Mouse (Mus musculus) intestine, embryonic 15.5 days (tissue): Measurements from ENCODE around the gene Ip6k1. TPM values are rescaled to one million over a fixed set of nuclear protein-coding genes. Genes with fewer than 3 reads are reported as not detected.

Source experiments
- ATAC-seq: fragments of 200-750 bp; cut with Nextera tagmentation; 2 replicates; pipeline ENCODE4 v1.8.0; 2017; ENCODE audit warnings: moderate TSS enrichment, moderate library complexity
- H3K27ac ChIP-seq: fragments of 300-500 bp; sonication (generic); 2 replicates; pipeline ENCODE4 v1.5.1; 2015; ENCODE audit warnings: mild to moderate bottlenecking, inconsistent platforms
- H3K27me3 ChIP-seq: fragments of 300-500 bp; sonication (generic); replicated peaks from 2 replicates; pipeline ENCODE4 v1.6.1; 2015; ENCODE audit warnings: inconsistent platforms
- H3K36me3 ChIP-seq: fragments of 300-500 bp; sonication (generic); 2 replicates; pipeline ENCODE4 v1.6.1; 2015; ENCODE audit warnings: inconsistent platforms
- H3K4me1 ChIP-seq: fragments of 300-500 bp; sonication (generic); replicated peaks from 2 replicates; pipeline ENCODE4 v1.6.1; 2015; ENCODE audit warnings: inconsistent platforms
- H3K4me2 ChIP-seq: fragments of 300-500 bp; sonication (generic); replicated peaks from 2 replicates; pipeline ENCODE4 v1.6.1; 2015; ENCODE audit warnings: mild to moderate bottlenecking, inconsistent platforms
- H3K4me3 ChIP-seq: fragments of 300-500 bp; sonication (generic); replicated peaks from 2 replicates; pipeline ENCODE4 v1.5.1; 2015; ENCODE audit warnings: inconsistent platforms
- H3K9ac ChIP-seq: fragments of 300-500 bp; sonication (generic); 2 replicates; pipeline ENCODE4 v1.6.1; 2015; ENCODE audit warnings: inconsistent platforms
- H3K9me3 ChIP-seq: fragments of 300-500 bp; sonication (generic); 2 replicates; pipeline ENCODE4 v1.6.1; 2016; ENCODE audit warnings: inconsistent platforms
- WGBS: fragments of 180-500 bp; shearing (Covaris S2); methylation state at CpG from one replicate; pipeline ENCODE4 v1.1.7; 2015; 5-methylcytosine and 5-hydroxymethylcytosine counted together
- polyA plus RNA-seq: library from polyadenylated mRNA; unstranded; fragments of >200 nt; fragmentation: Nextera tagmentation; extraction: Ambion mirVana; gene quantifications from 2 replicates; pipeline ENCODE4 v1.2.1, GENCODE M21; 2015

Ip6k1 gene
- polyA plus RNA-seq, 1 experiment from 2014 or later, result 41.7 TPM

GRCm38 (mm10) chr9:107984754-107985055 lies 17.6 kb upstream of the Ip6k1 start:
- peak overlapping the region; percentile 87 for H3K4me2 ChIP-seq
- H3K4me3 ChIP-seq, result peak overlapping the region; percentile 79
- peak overlapping the region; percentile 99 for H3K27ac ChIP-seq
- 45% methylated on average over 9 of the region's 9 CpGs for WGBS
- ATAC-seq, result no peak
- peaks cover 42% of the 10 kb centered on the region for H3K4me1 ChIP-seq
- H3K9me3 ChIP-seq, result no peaks in the 10 kb centered on the region
- no peaks in the 10 kb centered on the region for H3K27me3 ChIP-seq
- H3K36me3 ChIP-seq, result no peaks in the 10 kb centered on the region
- peak overlapping the region; percentile 77 for H3K9ac ChIP-seq

DNA sequence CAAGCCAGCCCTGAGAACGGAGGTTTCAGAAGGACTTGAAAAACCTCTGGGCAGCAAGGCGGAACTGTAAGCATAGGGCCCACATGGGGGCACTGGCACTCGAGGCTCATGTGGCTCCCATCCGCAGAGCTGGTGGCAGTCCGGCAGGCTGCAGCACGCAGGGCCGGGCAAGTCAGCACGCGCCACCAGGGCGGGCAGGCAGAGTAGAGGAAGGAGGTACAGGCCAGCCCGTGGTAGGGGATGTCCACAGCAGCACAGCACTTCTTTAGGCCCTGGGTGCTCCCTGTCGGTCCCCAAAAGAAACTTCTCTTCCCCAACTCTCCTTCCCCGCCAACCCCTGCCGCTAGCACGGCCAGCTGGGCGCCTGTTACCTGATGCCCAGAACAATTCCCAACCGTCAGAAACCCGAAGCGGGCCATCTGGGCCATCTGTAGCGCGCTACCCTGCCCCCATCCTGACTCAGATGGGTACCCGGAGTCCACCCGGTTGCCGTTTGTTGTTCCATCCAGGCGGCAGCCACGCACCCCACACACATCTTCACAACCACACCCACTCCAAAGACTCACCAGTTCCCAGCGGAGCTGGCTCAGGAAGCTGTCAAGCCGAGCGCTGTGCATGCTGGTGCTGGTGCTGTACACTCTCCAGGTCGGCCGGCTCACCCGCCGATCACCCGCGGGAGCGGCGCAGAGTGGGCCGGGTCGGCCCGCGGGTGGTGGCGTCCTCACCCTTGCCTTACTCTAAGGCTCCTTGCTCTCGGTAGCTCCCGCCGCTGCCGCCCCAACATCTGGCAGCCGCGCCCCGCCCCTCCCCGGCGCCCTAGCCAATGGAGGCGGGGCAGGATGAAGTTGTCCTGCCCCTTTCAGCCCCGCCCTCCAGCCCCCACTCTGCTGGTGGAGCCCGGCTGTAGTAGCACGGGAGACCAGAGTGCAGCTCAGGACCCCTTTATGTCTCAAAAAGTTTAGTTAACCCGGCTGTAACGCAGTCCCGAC lies 16.9 kb upstream of the Ip6k1 start, which contains the start of gene Inka1:
Inka1 (minus strand) TSS at position 749 of the 989 bp plus-strand sequence.
- Histone ChIP-seq H3K36me3 (no peaks in the 10 kb centered on the region), H3K4me2 (peak within 1 kb of the TSS; percentile 87), H3K4me3 (peak within 1 kb of the TSS; percentile 79), H3K9me3 (no peaks in the 10 kb centered on the region), H3K27me3 (no peaks in the 10 kb centered on the region), H3K4me1 (peaks cover 42% of the 10 kb centered on the region), H3K9ac (peak within 1 kb of the TSS; percentile 77), H3K27ac (peak within 1 kb of the TSS; percentile 99)
- under 1% methylated on average over 58 of the region's 58 CpGs for WGBS
- ATAC-seq, result peak; percentile 81

DNA sequence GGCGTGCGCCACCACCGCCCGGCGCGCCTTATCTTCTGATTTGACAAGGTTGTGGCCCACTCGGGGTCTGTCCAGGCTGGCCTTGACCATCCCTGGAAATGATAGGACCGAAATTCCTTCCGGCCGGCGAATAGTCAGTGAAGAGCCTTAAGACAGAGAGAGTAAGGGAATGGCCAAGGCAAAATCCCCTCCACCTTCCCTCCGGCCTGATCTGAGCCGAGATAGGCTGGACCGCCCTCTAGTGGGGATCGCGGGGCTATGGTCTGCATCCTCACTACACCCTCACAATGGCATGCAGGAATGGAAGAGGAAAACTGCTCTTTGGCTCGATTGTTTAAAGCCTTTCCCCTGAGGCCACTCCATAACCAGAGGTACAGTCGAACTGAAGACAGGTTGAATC lies 15.9 kb upstream of the Ip6k1 start:
- Histone ChIP-seq H3K9ac (no peak overlapping the region), H3K9me3 (no peaks in the 10 kb centered on the region), H3K4me3 (peak overlapping the region; percentile 79), H3K36me3 (no peaks in the 10 kb centered on the region), H3K4me2 (peak overlapping the region; percentile 87), H3K4me1 (peaks cover 33% of the 10 kb centered on the region), H3K27me3 (no peaks in the 10 kb centered on the region), H3K27ac (peak overlapping the region; percentile 99)
- WGBS, result 3% methylated on average over 18 of the region's 18 CpGs
- peak; percentile 58 for ATAC-seq

- Histone ChIP-seq H3K4me3 (no peak overlapping the region), H3K27me3 (no peaks in the 10 kb centered on the region), H3K9ac (no peak overlapping the region), H3K27ac (no peak overlapping the region), H3K4me2 (no peak overlapping the region), H3K36me3 (no peaks in the 10 kb centered on the region), H3K9me3 (no peaks in the 10 kb centered on the region), H3K4me1 (peaks cover 20% of the 10 kb centered on the region; the same call in 1 of the 2 replicates)
- ATAC-seq, result no peak
- 66% methylated on average over 3 of the region's 3 CpGs for WGBS
Observed at GRCm38 (mm10) chr9:107987950-107988349, 14.4 kb upstream of the Ip6k1 start.

GRCm38 (mm10) chr9:107992197-107992596 lies 10.1 kb upstream of the Ip6k1 start, which contains the start of gene Cdhr4:
TSS of gene Cdhr4 (plus strand) at chr9:107992497.
- no peaks in the 10 kb centered on the region for H3K4me1 ChIP-seq
- H3K9me3 ChIP-seq, result no peaks in the 10 kb centered on the region
- no peak within 1 kb of the TSS for H3K4me2 ChIP-seq
- no peak within 1 kb of the TSS for H3K4me3 ChIP-seq
- no peak within 1 kb of the TSS for H3K27ac ChIP-seq
- no peaks in the 10 kb centered on the region for H3K27me3 ChIP-seq
- no peak within 1 kb of the TSS for H3K9ac ChIP-seq
- ATAC-seq, result no peak
- WGBS, result 72% methylated on average over 2 of the region's 2 CpGs
- no peaks in the 10 kb centered on the region for H3K36me3 ChIP-seq

DNA sequence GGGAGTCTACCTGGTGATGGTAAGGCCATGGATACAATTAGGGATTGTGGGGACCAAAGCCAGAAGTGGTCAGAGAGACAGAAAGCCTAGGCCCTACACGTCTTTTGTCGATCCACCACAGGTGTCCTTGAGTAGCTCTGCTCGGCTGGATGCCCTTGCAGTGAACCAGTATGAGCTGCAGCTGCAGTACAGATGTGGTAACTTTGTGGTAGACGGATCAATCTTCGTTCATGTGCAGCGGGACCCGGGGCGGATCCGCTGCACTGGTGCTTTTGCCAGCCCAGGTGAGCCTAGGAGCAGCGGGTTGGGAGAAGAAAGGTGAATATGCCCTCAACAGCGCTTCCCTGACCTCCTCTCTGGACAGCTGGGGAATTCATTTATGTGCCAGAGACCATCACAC lies 9.3 kb upstream of the Ip6k1 start:
- WGBS, result 87% methylated on average over 11 of the region's 11 CpGs
- H3K9ac ChIP-seq, result no peak overlapping the region
- no peaks in the 10 kb centered on the region for H3K36me3 ChIP-seq
- no peak overlapping the region for H3K27ac ChIP-seq
- ATAC-seq, result no peak
- no peak overlapping the region for H3K4me2 ChIP-seq
- H3K4me1 ChIP-seq, result no peaks in the 10 kb centered on the region
- H3K4me3 ChIP-seq, result no peak overlapping the region
- no peaks in the 10 kb centered on the region for H3K27me3 ChIP-seq
- H3K9me3 ChIP-seq, result no peaks in the 10 kb centered on the region

- Histone ChIP-seq H3K27me3 (no peaks in the 10 kb centered on the region), H3K27ac (no peak overlapping the region), H3K4me3 (no peak overlapping the region), H3K4me2 (no peak overlapping the region), H3K9ac (no peak overlapping the region), H3K36me3 (no peaks in the 10 kb centered on the region), H3K9me3 (no peaks in the 10 kb centered on the region), H3K4me1 (no peaks in the 10 kb centered on the region)
- ATAC-seq, result no peak
- WGBS, result 46% methylated on average over 2 of the region's 2 CpGs
Observed at GRCm38 (mm10) chr9:107994464-107994863, 7.8 kb upstream of the Ip6k1 start.

GRCm38 (mm10) chr9:107995513-107995912 lies 6.8 kb upstream of the Ip6k1 start:
- 95% methylated on average over 21 of the region's 21 CpGs for WGBS

DNA sequence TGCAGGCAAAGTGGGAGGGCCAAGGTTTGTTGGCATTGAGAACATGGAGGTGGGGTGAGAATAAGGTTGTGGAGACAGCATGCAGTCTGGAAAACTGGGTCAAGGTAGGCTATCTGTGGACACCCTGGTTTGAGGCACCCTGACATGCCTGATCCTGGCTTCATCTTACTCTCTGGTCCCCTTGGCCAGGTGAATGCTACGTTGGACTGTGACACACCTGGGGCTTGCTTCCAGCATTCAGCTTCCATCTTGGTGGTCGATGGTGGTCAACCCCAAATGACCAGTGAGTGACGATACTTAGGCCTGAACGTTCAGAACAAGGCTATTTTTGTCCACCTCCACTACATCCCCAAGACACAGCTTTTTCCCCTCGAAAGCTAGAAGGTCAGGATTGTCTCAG lies 6.3 kb upstream of the Ip6k1 start, which contains the start of gene Gm20662:
Gm20662 (plus strand) TSS at position 301 of the 400 bp plus-strand sequence.
- Histone ChIP-seq H3K4me2 (no peak within 1 kb of the TSS), H3K4me3 (no peak within 1 kb of the TSS), H3K9me3 (no peaks in the 10 kb centered on the region), H3K36me3 (no peaks in the 10 kb centered on the region), H3K27me3 (no peaks in the 10 kb centered on the region), H3K27ac (no peak within 1 kb of the TSS), H3K4me1 (no peaks in the 10 kb centered on the region), H3K9ac (no peak within 1 kb of the TSS)
- 85% methylated on average over 5 of the region's 5 CpGs for WGBS
- no peak for ATAC-seq

More at GRCm38 (mm10) chr9:107995513-107995912, 6.8 kb upstream of the Ip6k1 start:
- no peak overlapping the region for H3K27ac ChIP-seq
- no peak for ATAC-seq
- H3K9me3 ChIP-seq, result no peaks in the 10 kb centered on the region
- H3K4me1 ChIP-seq, result no peaks in the 10 kb centered on the region
- no peaks in the 10 kb centered on the region for H3K36me3 ChIP-seq
- H3K27me3 ChIP-seq, result no peaks in the 10 kb centered on the region
- no peak overlapping the region for H3K9ac ChIP-seq
- no peak overlapping the region for H3K4me3 ChIP-seq
- no peak overlapping the region for H3K4me2 ChIP-seq

- WGBS, result under 1% methylated on average over 50 of the region's 50 CpGs
- peak overlapping the region; percentile 99 for H3K9ac ChIP-seq
Observed at GRCm38 (mm10) chr9:108002778-108003530, 653 bp downstream of the Ip6k1 start.

DNA sequence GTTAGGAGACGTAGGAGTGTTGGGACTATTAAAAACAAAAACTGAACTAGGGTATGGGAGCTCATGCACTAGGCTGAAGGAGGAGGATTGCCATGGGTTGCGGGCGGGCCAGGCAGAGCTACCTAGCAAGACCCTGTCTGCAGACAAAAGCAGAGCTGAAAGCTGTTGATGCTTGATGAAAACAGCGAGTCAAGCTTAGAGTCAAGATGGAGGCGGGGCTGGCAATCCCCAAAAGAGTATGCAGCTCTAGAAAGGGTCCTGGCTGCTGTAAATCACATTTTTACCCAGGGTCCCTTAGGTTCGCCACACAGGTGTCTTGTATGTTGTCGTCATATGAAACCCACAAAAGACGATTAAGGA lies 1.2 kb downstream of the Ip6k1 start:
- no peak for ATAC-seq
- H3K36me3 ChIP-seq, result no peaks in the 10 kb centered on the region
- H3K9ac ChIP-seq, result peak overlapping the region; percentile 99
- peak overlapping the region; percentile 100 for H3K4me3 ChIP-seq
- peak overlapping the region; percentile 73 for H3K4me2 ChIP-seq
- H3K9me3 ChIP-seq, result no peaks in the 10 kb centered on the region
- peak overlapping the region; percentile 95; the same call in 1 of the 2 replicates for H3K27ac ChIP-seq
- 14% methylated on average over 8 of the region's 8 CpGs for whole genome bisulfite sequencing
- no peaks in the 10 kb centered on the region for H3K27me3 ChIP-seq
- peaks cover 12% of the 10 kb centered on the region for H3K4me1 ChIP-seq

More at GRCm38 (mm10) chr9:108002778-108003530, 653 bp downstream of the Ip6k1 start:
- H3K4me3 ChIP-seq, result peak overlapping the region; percentile 100
- peak overlapping the region; percentile 73 for H3K4me2 ChIP-seq
- no peaks in the 10 kb centered on the region for H3K36me3 ChIP-seq
- no peaks in the 10 kb centered on the region for H3K27me3 ChIP-seq
- H3K27ac ChIP-seq, result peak overlapping the region; percentile 95
- H3K4me1 ChIP-seq, result peaks cover 10% of the 10 kb centered on the region
- no peaks in the 10 kb centered on the region for H3K9me3 ChIP-seq
- peak; percentile 69 for ATAC-seq

- 90% methylated on average over 5 of the region's 5 CpGs for WGBS
- ATAC-seq, result no peak
- Histone ChIP-seq H3K9ac (no peak overlapping the region), H3K36me3 (no peaks in the 10 kb centered on the region), H3K4me2 (no peak overlapping the region), H3K9me3 (no peaks in the 10 kb centered on the region), H3K4me3 (no peak overlapping the region), H3K27ac (no peak overlapping the region), H3K4me1 (peaks cover 12% of the 10 kb centered on the region), H3K27me3 (no peaks in the 10 kb centered on the region)
Observed at GRCm38 (mm10) chr9:108008041-108008440, 5.7 kb downstream of the Ip6k1 start.
